Mouse (Mus musculus) thymus, adult 2 months (tissue): Measurements from ENCODE around the gene Gadd45g. TPM values are rescaled to one million over a fixed set of nuclear protein-coding genes. Genes with fewer than 3 reads are reported as not detected.

Experiments
- DNase-seq: peaks from one replicate; pipeline ENCODE4 v3.0.0; 2021
- H3K27ac ChIP-seq: fragments of 200-500 bp; 2 replicates; pipeline ENCODE4 v1.5.1; 2012; ENCODE audit warnings: low read length, control low read depth; ENCODE audit not compliant: control insufficient read depth, insufficient read depth
- H3K27me3 ChIP-seq: fragments of 200-500 bp; 2 replicates; pipeline ENCODE4 v1.6.1; 2012; ENCODE audit warnings: mild to moderate bottlenecking, low read length, moderate library complexity, mixed read lengths; ENCODE audit not compliant: control insufficient read depth, insufficient read depth
- H3K36me3 ChIP-seq: fragments of 200-500 bp; 2 replicates; pipeline ENCODE4 v1.6.1; 2012; ENCODE audit warnings: mild to moderate bottlenecking, low read length, moderate library complexity; ENCODE audit not compliant: control insufficient read depth, insufficient read depth
- H3K4me1 ChIP-seq: fragments of 200-500 bp; replicated peaks from 2 replicates; pipeline ENCODE4 v1.6.1; 2012; ENCODE audit warnings: low read length; ENCODE audit not compliant: control insufficient read depth, insufficient read depth
- H3K4me3 ChIP-seq: fragments of 200-500 bp; 2 replicates; pipeline ENCODE4 v1.5.1; 2012; ENCODE audit warnings: mild to moderate bottlenecking, low read length, control low read depth, moderate library complexity; ENCODE audit not compliant: control insufficient read depth, insufficient read depth
- CTCF ChIP-seq: fragments of 200-500 bp; IDR thresholded peaks from 2 replicates; pipeline ENCODE4 v1.5.1; 2012; ENCODE audit warnings: mild to moderate bottlenecking, control low read depth, low read length, moderate library complexity, borderline replicate concordance; ENCODE audit not compliant: control insufficient read depth, poor library complexity, insufficient read depth; ENCODE audit errors: extremely low read depth
- POLR2A ChIP-seq: fragments of 200-500 bp; IDR thresholded peaks from 2 replicates; pipeline ENCODE4 v1.6.1; 2012; ENCODE audit warnings: mild to moderate bottlenecking, low read length, control low read depth, moderate library complexity; ENCODE audit not compliant: control insufficient read depth, poor library complexity, insufficient read depth; ENCODE audit errors: extremely low read depth
- WGBS: fragments of 180-500 bp; shearing (Covaris S2); methylation state at CpG from one replicate; pipeline ENCODE4 v1.1.7; 2018; 5-methylcytosine and 5-hydroxymethylcytosine counted together
- polyA plus RNA-seq: library from polyadenylated mRNA; depleted of rRNA; stranded (reverse); fragments of >200 nt; gene quantifications from 2 replicates; pipeline ENCODE4 v1.2.3, GENCODE M21; 2012; rRNA removed

The Gadd45g gene
- polyA plus RNA-seq, 1 experiment, result 16.2 TPM

GRCm38 (mm10) chr13:51888426-51888825, 41.9 kb downstream of the Gadd45g start:
- Histone ChIP-seq H3K27me3 (no peaks in the 10 kb centered on the region; the same call in 1 of the 2 replicates), H3K36me3 (no peaks in the 10 kb centered on the region), H3K4me1 (peaks cover 23% of the 10 kb centered on the region), H3K27ac (no peak overlapping the region), H3K4me3 (no peak overlapping the region)
- 85% methylated on average over 2 of the region's 2 CpGs for WGBS
- no peak for DNase-seq
- TF ChIP-seq CTCF (no peak), POLR2A (no peak)

GRCm38 (mm10) chr13:51891825-51892532, 45.5 kb downstream of the Gadd45g start:
- no peak for TF ChIP-seq POLR2A
- no peak for TF ChIP-seq CTCF

GRCm38 (mm10) chr13:51897579-51897978, 51.1 kb downstream of the Gadd45g start:
- H3K36me3 ChIP-seq, result no peaks in the 10 kb centered on the region
- H3K4me3 ChIP-seq, result no peak overlapping the region
- no peak for DNase-seq
- H3K27ac ChIP-seq, result no peak overlapping the region
- WGBS, result 90% methylated on average over 3 of the region's 3 CpGs
- H3K4me1 ChIP-seq, result no peaks in the 10 kb centered on the region
- no peaks in the 10 kb centered on the region for H3K27me3 ChIP-seq
- TF ChIP-seq CTCF (no peak), POLR2A (no peak)

More at GRCm38 (mm10) chr13:51891825-51892532, 45.5 kb downstream of the Gadd45g start:
- WGBS, result 71% methylated on average over 6 of the region's 6 CpGs
- peaks cover 11% of the 10 kb centered on the region for H3K4me1 ChIP-seq
- H3K27ac ChIP-seq, result no peak overlapping the region
- H3K36me3 ChIP-seq, result no peaks in the 10 kb centered on the region
- H3K27me3 ChIP-seq, result no peaks in the 10 kb centered on the region; the same call in 1 of the 2 replicates
- DNase-seq, result no peak
- H3K4me3 ChIP-seq, result no peak overlapping the region

Other genes starting within 250 kb of the Gadd45g start
- 85.3 and 86.2 TPM in 2 replicates for gene Cks2, start 201.4 kb upstream of the Gadd45g start, polyA plus RNA-seq
- gene Secisbp2, start 195.0 kb upstream of the Gadd45g start, polyA plus RNA-seq, result 50.1 and 50.8 TPM in 2 replicates
- 156 and 182 TPM in 2 replicates for gene Sema4d, start 52.9 kb upstream of the Gadd45g start, polyA plus RNA-seq